Mouse (Mus musculus) gastrocnemius, adult 18-20 months (tissue): ENCODE measurements around the gene Psrc1. TPM values are rescaled to one million over a fixed set of nuclear protein-coding genes. Genes with fewer than 3 reads are reported as not detected.

Source experiments
- DNase-seq: peaks from one replicate; pipeline ENCODE4 v3.0.0; 2021; ENCODE audit warnings: low spot score
- total RNA-seq, 2 experiments: library from RNA; stranded (reverse); gene quantifications; 2 replicates each; pipeline ENCODE4 v1.2.3; 2021

Gene Psrc1
- total RNA-seq, 2 experiments from 2014 or later: not detected

- DNase-seq: no peak
These were observed 40.5 kb downstream of the Psrc1 start for GRCm38 (mm10) chr3:108423844-108424801.

GRCm38 (mm10) chr3:108424944-108425623 is 41.4 kb downstream of the Psrc1 start:
- no peak for DNase-seq

- no peak for DNase-seq
These were observed 42.0 kb downstream of the Psrc1 start for GRCm38 (mm10) chr3:108425624-108426018.

- no peak for DNase-seq
These were observed 49.0 kb downstream of the Psrc1 start for GRCm38 (mm10) chr3:108432542-108433187.

GRCm38 (mm10) chr3:108433188-108433880 is 49.7 kb downstream of the Psrc1 start:
- no peak for DNase-seq

- DNase-seq: no peak
These were observed 50.3 kb downstream of the Psrc1 start for GRCm38 (mm10) chr3:108433881-108434495.

- no peak for DNase-seq
These were observed 52.2 kb downstream of the Psrc1 start for GRCm38 (mm10) chr3:108435701-108436379.

- no peak for DNase-seq
These were observed 52.7 kb downstream of the Psrc1 start for GRCm38 (mm10) chr3:108436380-108436714.

Other genes starting within 250 kb of the Psrc1 start
- 10 to 100 TPM; 10.2 to 14.7 TPM for gene Gnai3, start 237.7 kb upstream of the Psrc1 start, total RNA-seq
- gene Gpr61, start 229.0 kb upstream of the Psrc1 start, total RNA-seq: not detected
- gene Amigo1, start 197.5 kb upstream of the Psrc1 start, total RNA-seq: 10 to 100 TPM; 23.9 to 26.3 TPM
- gene Cyb561d1, start 182.6 kb upstream of the Psrc1 start, total RNA-seq: 1 to 10 TPM; 3.0 to 3.2 TPM
- gene Atxn7l2, start 172.9 kb upstream of the Psrc1 start, total RNA-seq: 1 to 10 TPM; 5.9 to 6.2 TPM
- 100 to 1,000 TPM; 213 to 250 TPM for gene Sypl2, start 157.2 kb upstream of the Psrc1 start, total RNA-seq
- 10 to 100 TPM; 50.6 to 56.2 TPM for gene Psma5, start 126.9 kb upstream of the Psrc1 start, total RNA-seq
- gene Sort1, start 99.8 kb upstream of the Psrc1 start, total RNA-seq: 10 to 100 TPM; 41.8 to 46.3 TPM
- gene Mybphl, start 18.9 kb upstream of the Psrc1 start, total RNA-seq: not detected
- gene Celsr2, start 31.7 kb downstream of the Psrc1 start, total RNA-seq: 10 to 100 TPM; 10.0 to 11.6 TPM
- gene Sars, start 61.4 kb downstream of the Psrc1 start, total RNA-seq: 100 to 1,000 TPM; 118 to 122 TPM
- gene 1700013F07Rik, start 150.3 kb downstream of the Psrc1 start, total RNA-seq: not detected
- gene 5330417C22Rik, start 152.7 kb downstream of the Psrc1 start, total RNA-seq: not detected
- gene Tmem167b, start 178.6 kb downstream of the Psrc1 start, total RNA-seq: 10 to 100 TPM; 12.7 to 14.1 TPM
- gene Taf13, start 187.9 kb downstream of the Psrc1 start, total RNA-seq: 10 to 100 TPM; 22.4 to 22.6 TPM
- gene Wdr47, start 207.4 kb downstream of the Psrc1 start, total RNA-seq: 1 to 10 TPM; 6.0 to 6.4 TPM